ENCODE assay signal across 8 mouse cellular contexts in the genomic region with DNA sequence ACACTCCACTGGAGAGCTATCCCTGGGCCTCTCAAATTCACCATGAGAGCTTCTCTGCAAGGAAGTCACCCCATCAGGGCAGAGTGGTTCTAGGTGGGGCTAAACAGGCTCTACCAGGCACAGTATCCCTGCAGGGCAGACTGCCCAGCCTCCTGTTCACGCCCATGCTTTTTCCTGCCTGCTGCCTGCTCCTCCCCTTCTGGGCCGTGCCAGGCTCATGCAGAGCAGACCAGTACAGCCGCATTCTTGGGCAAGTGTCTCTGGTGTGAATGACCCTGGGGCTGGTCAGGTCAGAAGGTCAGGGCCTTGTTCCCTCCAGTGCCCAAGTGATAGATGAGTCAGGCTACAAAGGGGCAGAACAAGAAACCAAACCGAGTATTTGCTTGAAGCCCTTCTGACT. TPM values are rescaled to one million over a fixed set of nuclear protein-coding genes. Genes with fewer than 3 reads are reported as not detected.
DNase-seq lines count a peak whose midpoint lies in the region; ATAC-seq lines count a peak whose summit lies in the region.

No protein-coding gene starts in this region.

- ATAC-seq in midbrain, embryonic 15.5 days (replicated peaks): no peak
- no peak for ATAC-seq in activated CD4-positive, CD25-positive, alpha-beta regulatory T cell, adult 4 months

- peak; percentile 48 for DNase-seq in testis, postnatal 14 days (ENCODE audit: low spot score)
- no peak for DNase-seq in testis, postnatal 10 days (ENCODE audit: low spot score)
- no peak for DNase-seq in heart, embryonic 10.5 days (ENCODE audit: low spot score)
- DNase-seq in kidney, postnatal 4 days: peak; percentile 40 to 61
- peak; percentile 75 to 88 for DNase-seq in urinary bladder, adult 18-20 months (ENCODE audit: low spot score in 2 of 2)
- no peak for DNase-seq in left cerebral cortex, postnatal 4 days

- H3K9me3 ChIP-seq in heart, embryonic 10.5 days: no peaks in the 10 kb centered on the region
- no peaks in the 10 kb centered on the region for H3K9me3 ChIP-seq in midbrain, embryonic 15.5 days

- 22% methylated on average over 4 of the region's 4 CpGs for WGBS in heart, embryonic 10.5 days
- WGBS in midbrain, embryonic 15.5 days: 19% methylated on average over 4 of the region's 4 CpGs

- no peaks in the 10 kb centered on the region for H3K36me3 ChIP-seq in heart, embryonic 10.5 days
- H3K36me3 ChIP-seq in midbrain, embryonic 15.5 days (replicated peaks): no peaks in the 10 kb centered on the region

- intact Hi-C loops in left cerebral cortex, postnatal 4 days (cut with DNase I): no loop called here

- peaks cover 52% of the 10 kb centered on the region for H3K27me3 ChIP-seq in heart, embryonic 10.5 days (ENCODE audit: insufficient read depth, poor library complexity, severe bottlenecking)
- H3K27me3 ChIP-seq in midbrain, embryonic 15.5 days (replicated peaks): peaks cover 28% of the 10 kb centered on the region

- no peak overlapping the region for H3K4me2 ChIP-seq in midbrain, embryonic 15.5 days

- H3K4me1 ChIP-seq in heart, embryonic 10.5 days: peaks cover 38% of the 10 kb centered on the region
- peaks cover 10% of the 10 kb centered on the region for H3K4me1 ChIP-seq in midbrain, embryonic 15.5 days

- H3K9ac ChIP-seq in midbrain, embryonic 15.5 days: no peak overlapping the region

- H3K27ac ChIP-seq in heart, embryonic 10.5 days: peak overlapping the region; percentile 16; the same call in 1 of the 2 replicates
- no peak overlapping the region for H3K27ac ChIP-seq in midbrain, embryonic 15.5 days

- peak overlapping the region; percentile 13; the same call in 1 of the 2 replicates for H3K4me3 ChIP-seq in heart, embryonic 10.5 days
- no peak overlapping the region for H3K4me3 ChIP-seq in midbrain, embryonic 15.5 days

RNA-seq across cellular contexts. Expression of a gene that starts 4.3 kb away (rescaled TPM):
- 2.0 and 2.7 TPM in 2 replicates for polyA plus RNA-seq in heart, embryonic 10.5 days (2016; fragmentation: Nextera tagmentation; extraction: Ambion mirVana)
- 0.09 and 0.39 TPM in 2 replicates for polyA plus RNA-seq in midbrain, embryonic 15.5 days (2015; fragmentation: Nextera tagmentation; extraction: Ambion mirVana)
- polyA plus RNA-seq in activated CD4-positive, CD25-positive, alpha-beta regulatory T cell, adult 4 months (2017; shearing (Covaris generic)): under 1 TPM in 1 of 2 experiments, not detected in 1; 0.17 TPM
- total RNA-seq in left cerebral cortex, postnatal 4 days (2021): under 1 TPM; 0.18 to 0.26 TPM

RNA-seq across cellular contexts. Expression of a gene that starts 10.4 kb away (rescaled TPM):
- not detected in 2 replicates for polyA plus RNA-seq in heart, embryonic 10.5 days (2016; fragmentation: Nextera tagmentation; extraction: Ambion mirVana)
- polyA plus RNA-seq in midbrain, embryonic 15.5 days (2015; fragmentation: Nextera tagmentation; extraction: Ambion mirVana): 0.60 and 0.83 TPM in 2 replicates
- polyA plus RNA-seq in activated CD4-positive, CD25-positive, alpha-beta regulatory T cell, adult 4 months (2017; shearing (Covaris generic)): not detected
- total RNA-seq in left cerebral cortex, postnatal 4 days (2021): under 1 TPM; 0.10 to 0.18 TPM

Comparison
In these comparisons a context has a peak if more than half of its experiments do, and no peak if none do; other contexts are left out.
1. DNase-seq: peak in testis, postnatal 14 days (single experiment), kidney, postnatal 4 days (2 of 2) and urinary bladder, adult 18-20 months (2 of 2); none in testis, postnatal 10 days (single experiment), heart, embryonic 10.5 days (single experiment) and left cerebral cortex, postnatal 4 days (single experiment).